Mouse (Mus musculus) liver, embryonic 15.5 days (tissue): ENCODE measurements around the gene Hepacam. TPM values are rescaled to one million over a fixed set of nuclear protein-coding genes. Genes with fewer than 3 reads are reported as not detected.

Experiments
- ATAC-seq: fragments of 200-750 bp; cut with Nextera tagmentation; 2 replicates; pipeline ENCODE4 v1.8.0; 2017; ENCODE audit warnings: moderate number of reproducible peaks, mild to moderate bottlenecking, moderate library complexity; ENCODE audit not compliant: insufficient read depth
- H3K27ac ChIP-seq: fragments of 300-500 bp; sonication (generic); replicated peaks from 2 replicates; pipeline ENCODE4 v1.5.1; 2015; ENCODE audit warnings: mild to moderate bottlenecking, inconsistent platforms
- H3K27me3 ChIP-seq: fragments of 300-500 bp; sonication (generic); 2 replicates; pipeline ENCODE4 v1.6.1; 2015; ENCODE audit warnings: mild to moderate bottlenecking, inconsistent platforms
- H3K36me3 ChIP-seq: fragments of 300-500 bp; sonication (generic); replicated peaks from 2 replicates; pipeline ENCODE4 v1.6.1; 2015; ENCODE audit warnings: moderate library complexity, mild to moderate bottlenecking, inconsistent platforms
- H3K4me1 ChIP-seq: fragments of 300-500 bp; sonication (generic); replicated peaks from 2 replicates; pipeline ENCODE4 v1.6.1; 2015; ENCODE audit warnings: inconsistent platforms
- H3K4me2 ChIP-seq: fragments of 300-500 bp; sonication (generic); 2 replicates; pipeline ENCODE4 v1.6.1; 2015; ENCODE audit warnings: moderate library complexity, mild to moderate bottlenecking, inconsistent platforms
- H3K4me3 ChIP-seq: fragments of 300-500 bp; sonication (generic); replicated peaks from 2 replicates; pipeline ENCODE4 v1.5.1; 2015; ENCODE audit warnings: mild to moderate bottlenecking, inconsistent platforms
- H3K9ac ChIP-seq: fragments of 300-500 bp; sonication (generic); 2 replicates; pipeline ENCODE4 v1.6.1; 2015; ENCODE audit warnings: moderate library complexity, mild to moderate bottlenecking, inconsistent platforms
- H3K9me3 ChIP-seq: fragments of 300-500 bp; sonication (generic); replicated peaks from 2 replicates; pipeline ENCODE4 v1.6.1; 2016; ENCODE audit warnings: inconsistent platforms
- WGBS: fragments of 180-500 bp; shearing (Covaris S2); methylation state at CpG from one replicate; pipeline ENCODE4 v1.1.7; 2015; ENCODE audit warnings: mixed read lengths; ENCODE audit not compliant: insufficient replicate concordance; 5-methylcytosine and 5-hydroxymethylcytosine counted together
- polyA plus RNA-seq: library from polyadenylated mRNA; unstranded; fragments of >200 nt; fragmentation: Nextera tagmentation; extraction: Ambion mirVana; gene quantifications from 2 replicates; pipeline ENCODE4 v1.2.1, GENCODE M21; 2015

Hepacam gene
- polyA plus RNA-seq: not detected in 2 replicates

DNA sequence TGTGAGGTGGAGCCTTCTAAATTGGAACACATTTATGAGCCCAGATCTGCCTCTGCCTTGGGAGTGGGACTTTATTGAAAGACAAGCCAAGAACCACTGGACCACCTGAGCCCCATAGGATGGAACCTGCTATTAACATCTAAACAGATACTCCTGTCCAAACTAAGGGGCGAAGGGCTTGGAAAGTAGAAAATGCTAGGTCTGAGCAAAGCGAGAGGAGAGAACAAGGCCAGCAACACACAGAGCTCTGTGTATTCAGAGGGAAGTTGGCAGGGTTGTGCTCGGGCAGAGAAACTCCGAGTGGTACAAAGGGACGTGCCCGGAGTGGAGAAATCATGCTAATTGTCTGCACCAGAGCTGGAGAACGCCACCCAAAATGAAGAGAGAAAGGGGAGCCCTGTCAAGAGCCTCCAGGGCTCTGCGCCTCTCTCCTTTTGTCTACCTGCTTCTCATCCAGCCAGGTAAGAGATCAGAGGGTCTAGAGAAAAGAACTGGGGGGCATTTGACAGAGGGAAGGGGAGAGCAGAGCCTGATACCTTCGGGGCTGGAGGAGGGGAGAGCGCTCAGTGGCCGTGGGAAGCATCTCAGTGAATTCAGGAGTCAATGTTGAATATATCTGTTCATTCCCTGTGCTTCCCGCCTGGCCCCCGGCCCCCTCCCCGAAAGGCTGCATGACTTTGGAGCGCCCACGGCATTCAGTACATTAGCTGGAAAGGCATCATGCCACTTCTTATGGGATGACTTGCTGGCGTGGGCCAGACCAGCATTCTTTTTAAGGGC is at the start of gene Hepacam:
Hepacam (plus strand) TSS at position 51 of the 780 bp plus-strand sequence.
- no peak within 1 kb of the TSS for H3K9ac ChIP-seq
- no peaks in the 10 kb centered on the region for H3K4me1 ChIP-seq
- no peaks in the 10 kb centered on the region for H3K9me3 ChIP-seq
- no peaks in the 10 kb centered on the region for H3K27me3 ChIP-seq
- ATAC-seq: no peak
- H3K27ac ChIP-seq: no peak within 1 kb of the TSS
- H3K4me2 ChIP-seq: no peak within 1 kb of the TSS
- 75% methylated on average over 17 of the region's 17 CpGs for WGBS
- H3K4me3 ChIP-seq: no peak within 1 kb of the TSS
- H3K36me3 ChIP-seq: no peaks in the 10 kb centered on the region

DNA sequence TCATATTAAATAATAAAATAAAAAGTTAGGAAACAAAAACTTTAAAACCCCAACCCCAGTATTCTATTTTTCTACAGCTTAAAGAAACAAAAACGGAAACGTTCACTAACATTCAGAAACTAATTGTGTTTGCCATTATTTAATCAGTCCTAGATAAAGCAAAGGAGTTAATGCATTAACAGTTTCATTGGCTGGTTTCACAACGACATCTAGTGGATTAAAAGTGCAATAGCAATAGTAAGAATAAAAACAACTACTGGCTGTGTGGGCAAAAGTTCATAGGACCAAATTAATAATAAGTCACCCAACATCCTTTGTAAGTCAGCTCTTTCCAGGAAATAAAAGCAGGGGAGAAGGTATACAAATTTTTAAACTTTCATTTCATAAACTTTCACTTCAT is 37.7 kb upstream of the Hepacam start:
- H3K4me3 ChIP-seq: no peak overlapping the region
- no peaks in the 10 kb centered on the region for H3K4me1 ChIP-seq
- no peaks in the 10 kb centered on the region for H3K9me3 ChIP-seq
- H3K27me3 ChIP-seq: no peaks in the 10 kb centered on the region
- 37% methylated on average over 3 of the region's 3 CpGs for WGBS
- H3K9ac ChIP-seq: no peak overlapping the region
- no peak overlapping the region for H3K4me2 ChIP-seq
- no peaks in the 10 kb centered on the region for H3K36me3 ChIP-seq
- no peak overlapping the region for H3K27ac ChIP-seq
- ATAC-seq: no peak

- no peak for ATAC-seq
- Histone ChIP-seq H3K36me3 (peaks cover 15% of the 10 kb centered on the region; the same call in 1 of the 2 replicates), H3K27me3 (no peaks in the 10 kb centered on the region), H3K4me3 (no peak overlapping the region), H3K9me3 (no peaks in the 10 kb centered on the region), H3K9ac (no peak overlapping the region), H3K4me2 (no peak overlapping the region), H3K27ac (no peak overlapping the region), H3K4me1 (peaks cover 7% of the 10 kb centered on the region)
- 28% methylated on average over 3 of the region's 3 CpGs for WGBS
These were observed 21.7 kb upstream of the Hepacam start for GRCm38 (mm10) chr9:37345406-37345805.

- Histone ChIP-seq H3K4me2 (peak overlapping the region; percentile 86), H3K9ac (peak overlapping the region; percentile 94), H3K9me3 (no peaks in the 10 kb centered on the region), H3K4me3 (peak overlapping the region; percentile 87), H3K27me3 (no peaks in the 10 kb centered on the region), H3K4me1 (peaks cover 7% of the 10 kb centered on the region), H3K36me3 (peaks cover 7% of the 10 kb centered on the region; the same call in 1 of the 2 replicates), H3K27ac (peak overlapping the region; percentile 94)
- ATAC-seq: peak; percentile 27
- WGBS: 5% methylated on average over 12 of the region's 12 CpGs
These were observed 19.8 kb upstream of the Hepacam start for GRCm38 (mm10) chr9:37347184-37347987.

- Histone ChIP-seq H3K9me3 (no peaks in the 10 kb centered on the region), H3K27me3 (no peaks in the 10 kb centered on the region), H3K4me1 (peaks cover 7% of the 10 kb centered on the region), H3K27ac (peak within 1 kb of the TSS; percentile 94), H3K36me3 (peaks cover 7% of the 10 kb centered on the region; the same call in 1 of the 2 replicates), H3K9ac (peak within 1 kb of the TSS; percentile 94), H3K4me2 (peak within 1 kb of the TSS; percentile 86), H3K4me3 (peak within 1 kb of the TSS; percentile 87)
- ATAC-seq: peak; percentile 96
- under 1% methylated on average over 41 of the region's 41 CpGs for WGBS
These were observed 19.0 kb upstream of the Hepacam start, which contains the start of gene Ccdc15 for GRCm38 (mm10) chr9:37347988-37348642. Gene Ccdc15 (minus strand): TSS chr9:37348432.

- no peaks in the 10 kb centered on the region for H3K9me3 ChIP-seq
- H3K27ac ChIP-seq: 0 out of 2 replicates have a peak overlapping the region, but pooled peaks have one; percentile 94
- 84% methylated on average over 3 of the region's 3 CpGs for WGBS
- ATAC-seq: no peak
- peaks cover 3% of the 10 kb centered on the region; the same call in 1 of the 2 replicates for H3K36me3 ChIP-seq
- peak overlapping the region; percentile 86 for H3K4me2 ChIP-seq
- peak overlapping the region; percentile 94 for H3K9ac ChIP-seq
- H3K27me3 ChIP-seq: no peaks in the 10 kb centered on the region
- H3K4me3 ChIP-seq: peak overlapping the region; percentile 87
- H3K4me1 ChIP-seq: peaks cover 7% of the 10 kb centered on the region
These were observed 18.1 kb upstream of the Hepacam start for GRCm38 (mm10) chr9:37349050-37349449.

DNA sequence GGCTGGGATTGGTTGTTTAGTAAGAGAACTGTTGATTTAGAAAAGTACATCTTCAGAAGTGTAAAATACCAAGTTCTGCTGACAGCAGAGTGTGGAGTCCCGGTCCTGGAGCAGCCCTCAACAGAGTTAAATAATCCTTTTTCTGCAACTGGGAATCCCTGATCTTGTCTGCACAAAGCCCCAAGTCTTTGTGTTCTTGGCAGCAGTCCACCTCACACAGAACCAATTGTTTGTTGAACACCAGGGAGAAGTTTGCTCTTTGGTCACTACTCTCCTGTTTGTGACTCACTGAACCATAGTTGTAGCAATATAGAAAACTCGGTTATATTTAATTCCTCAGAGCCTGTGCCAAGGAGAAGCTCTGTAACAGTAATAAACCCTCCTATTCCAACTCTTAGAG is 15.9 kb upstream of the Hepacam start:
- H3K9ac ChIP-seq: no peak overlapping the region
- H3K27ac ChIP-seq: no peak overlapping the region
- peaks cover 7% of the 10 kb centered on the region for H3K4me1 ChIP-seq
- H3K36me3 ChIP-seq: no peaks in the 10 kb centered on the region
- WGBS: 45% methylated on average over 2 of the region's 2 CpGs
- no peak for ATAC-seq
- no peaks in the 10 kb centered on the region for H3K27me3 ChIP-seq
- H3K4me2 ChIP-seq: no peak overlapping the region
- no peak overlapping the region for H3K4me3 ChIP-seq
- H3K9me3 ChIP-seq: no peaks in the 10 kb centered on the region

GRCm38 (mm10) chr9:37354485-37354884 is 12.7 kb upstream of the Hepacam start:
- no peak for ATAC-seq
- Histone ChIP-seq H3K4me1 (no peaks in the 10 kb centered on the region), H3K4me2 (no peak overlapping the region), H3K36me3 (no peaks in the 10 kb centered on the region), H3K9ac (no peak overlapping the region), H3K4me3 (no peak overlapping the region), H3K9me3 (no peaks in the 10 kb centered on the region), H3K27me3 (no peaks in the 10 kb centered on the region), H3K27ac (no peak overlapping the region)
- WGBS: 13% methylated on average over 1 of the region's 1 CpGs

- 66% methylated on average over 7 of the region's 7 CpGs for WGBS
- Histone ChIP-seq H3K27ac (no peak overlapping the region), H3K4me2 (no peak overlapping the region), H3K4me1 (no peaks in the 10 kb centered on the region), H3K27me3 (no peaks in the 10 kb centered on the region), H3K9me3 (no peaks in the 10 kb centered on the region), H3K9ac (no peak overlapping the region), H3K4me3 (no peak overlapping the region), H3K36me3 (no peaks in the 10 kb centered on the region)
- no peak for ATAC-seq
These were observed 8.3 kb upstream of the Hepacam start for GRCm38 (mm10) chr9:37358713-37359330.

DNA sequence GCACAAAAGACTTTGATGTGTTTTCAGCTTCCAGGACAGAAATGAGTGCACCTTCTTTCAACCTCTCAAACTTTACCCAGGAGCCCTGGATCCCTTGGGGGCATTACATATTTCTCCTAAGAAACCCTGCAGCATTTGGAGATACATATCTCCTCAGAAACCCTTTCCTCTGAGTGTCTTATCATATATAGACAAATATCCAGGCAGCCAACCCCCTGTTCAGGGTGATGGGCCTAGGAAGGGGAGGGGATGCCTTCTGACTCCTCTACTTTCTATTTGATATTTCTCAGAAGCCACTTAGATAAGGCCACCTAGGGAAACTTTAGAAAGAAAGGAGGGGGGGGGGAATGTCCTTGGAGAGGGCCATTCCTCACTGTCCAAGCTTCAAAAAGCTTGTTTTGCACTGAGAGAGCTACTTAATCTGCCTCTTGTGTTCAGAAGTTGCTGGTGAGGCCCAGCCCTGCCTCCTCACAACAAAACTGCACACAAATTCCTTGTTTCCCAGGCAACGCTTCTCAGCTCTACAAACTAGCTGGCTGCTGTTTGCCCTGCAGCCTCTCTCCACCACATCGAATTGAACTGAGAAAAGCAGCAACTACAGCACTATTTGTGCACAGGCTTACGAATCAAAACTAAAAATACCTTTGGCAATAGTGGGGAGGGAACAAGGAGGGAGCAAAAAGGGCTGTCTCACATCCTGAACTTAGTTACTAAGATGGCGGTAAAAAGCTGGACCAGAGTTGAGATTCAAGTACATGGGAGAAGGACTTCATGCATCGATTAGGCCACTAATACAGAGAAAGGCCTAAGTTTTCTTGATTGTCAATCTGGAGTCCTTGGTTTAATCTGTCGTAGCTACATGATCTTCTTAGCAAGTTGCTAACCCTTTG is 7.6 kb upstream of the Hepacam start:
- no peaks in the 10 kb centered on the region for H3K36me3 ChIP-seq
- H3K9me3 ChIP-seq: no peaks in the 10 kb centered on the region
- WGBS: 51% methylated on average over 6 of the region's 6 CpGs
- no peaks in the 10 kb centered on the region for H3K4me1 ChIP-seq
- no peak overlapping the region for H3K9ac ChIP-seq
- no peak for ATAC-seq
- no peaks in the 10 kb centered on the region for H3K27me3 ChIP-seq
- no peak overlapping the region for H3K27ac ChIP-seq
- no peak overlapping the region for H3K4me3 ChIP-seq
- no peak overlapping the region for H3K4me2 ChIP-seq
